Mouse (Mus musculus) hindbrain, embryonic 12.5 days (tissue): ENCODE measurements at regions not wholly inside any gene's neighbourhood (a gene's known extent, or its start where the extent isn't known, plus 50 kb on each side); places are given as distances from the start of the nearest gene placed in this dataset.
A peak's percentile ranks its signal among the peaks of the same experiment; 100 is the strongest.

ENCODE experiments used
- ATAC-seq: fragments of 200-750 bp; cut with Nextera tagmentation; 2 replicates; pipeline ENCODE4 v1.8.0; 2017; ENCODE audit warnings: moderate TSS enrichment; ENCODE audit not compliant: low FRiP score
- H3K27ac ChIP-seq: fragments of 300-500 bp; sonication (generic); 2 replicates; pipeline ENCODE4 v1.5.1; 2016; ENCODE audit warnings: mild to moderate bottlenecking
- H3K27me3 ChIP-seq: fragments of 300-500 bp; sonication (generic); 2 replicates; pipeline ENCODE4 v1.6.1; 2016; ENCODE audit warnings: mild to moderate bottlenecking
- H3K36me3 ChIP-seq: fragments of 300-500 bp; sonication (generic); 2 replicates; pipeline ENCODE4 v1.6.1; 2016; ENCODE audit warnings: mild to moderate bottlenecking
- H3K4me1 ChIP-seq: fragments of 300-500 bp; sonication (generic); 2 replicates; pipeline ENCODE4 v1.6.1; 2016
- H3K4me2 ChIP-seq: fragments of 300-500 bp; sonication (generic); replicated peaks from 2 replicates; pipeline ENCODE4 v1.6.1; 2016; ENCODE audit warnings: mild to moderate bottlenecking
- H3K4me3 ChIP-seq: fragments of 300-500 bp; sonication (generic); 2 replicates; pipeline ENCODE4 v1.5.1; 2016; ENCODE audit warnings: mild to moderate bottlenecking
- H3K9ac ChIP-seq: fragments of 300-500 bp; sonication (generic); 2 replicates; pipeline ENCODE4 v1.6.1; 2016; ENCODE audit warnings: mild to moderate bottlenecking, moderate library complexity
- H3K9me3 ChIP-seq: fragments of 300-500 bp; sonication (generic); replicated peaks from 2 replicates; pipeline ENCODE4 v1.6.1; 2016; ENCODE audit warnings: mild to moderate bottlenecking
- WGBS: fragments of 180-500 bp; shearing (Covaris S2); methylation state at CpG from one replicate; pipeline ENCODE4 v1.1.7; 2016; 5-methylcytosine and 5-hydroxymethylcytosine counted together

GRCm38 (mm10) chr14:110543303-110544134 lies 211.4 kb downstream of the Slitrk6 start:
- no peak overlapping the region for H3K4me3 ChIP-seq
- WGBS: 73% methylated on average over 4 of the region's 4 CpGs
- no peak overlapping the region for H3K27ac ChIP-seq
- no peak for ATAC-seq
- H3K4me2 ChIP-seq: no peak overlapping the region
- no peaks in the 10 kb centered on the region for H3K27me3 ChIP-seq
- H3K36me3 ChIP-seq: no peaks in the 10 kb centered on the region
- no peak overlapping the region for H3K9ac ChIP-seq
- H3K9me3 ChIP-seq: no peaks in the 10 kb centered on the region
- no peaks in the 10 kb centered on the region for H3K4me1 ChIP-seq

GRCm38 (mm10) chr14:110527306-110527705 lies 227.6 kb downstream of the Slitrk6 start:
- no peak overlapping the region for H3K27ac ChIP-seq
- no peaks in the 10 kb centered on the region for H3K4me1 ChIP-seq
- no peaks in the 10 kb centered on the region for H3K36me3 ChIP-seq
- no peak overlapping the region for H3K4me3 ChIP-seq
- H3K4me2 ChIP-seq: no peak overlapping the region
- no peaks in the 10 kb centered on the region for H3K9me3 ChIP-seq
- no peak overlapping the region for H3K9ac ChIP-seq
- 79% methylated on average over 3 of the region's 3 CpGs for WGBS
- no peak for ATAC-seq
- no peaks in the 10 kb centered on the region for H3K27me3 ChIP-seq

GRCm38 (mm10) chr14:110485057-110485456 lies 269.9 kb downstream of the Slitrk6 start:
- H3K4me1 ChIP-seq: no peaks in the 10 kb centered on the region
- no peaks in the 10 kb centered on the region for H3K36me3 ChIP-seq
- no peak for ATAC-seq
- 79% methylated on average over 3 of the region's 3 CpGs for WGBS
- no peaks in the 10 kb centered on the region for H3K9me3 ChIP-seq
- H3K27ac ChIP-seq: no peak overlapping the region
- H3K4me2 ChIP-seq: no peak overlapping the region
- no peaks in the 10 kb centered on the region for H3K27me3 ChIP-seq
- H3K4me3 ChIP-seq: no peak overlapping the region
- H3K9ac ChIP-seq: no peak overlapping the region

- 18% methylated on average over 3 of the region's 3 CpGs for WGBS
- H3K4me3 ChIP-seq: no peak overlapping the region
- peak; percentile 59 for ATAC-seq
- no peak overlapping the region for H3K4me2 ChIP-seq
- no peak overlapping the region for H3K27ac ChIP-seq
- no peak overlapping the region for H3K9ac ChIP-seq
- peaks cover 9% of the 10 kb centered on the region for H3K4me1 ChIP-seq
- H3K27me3 ChIP-seq: no peaks in the 10 kb centered on the region
- no peaks in the 10 kb centered on the region for H3K9me3 ChIP-seq
- H3K36me3 ChIP-seq: no peaks in the 10 kb centered on the region
Observed at GRCm38 (mm10) chr14:110472743-110473142, 282.2 kb downstream of the Slitrk6 start.

GRCm38 (mm10) chr14:110472176-110472575 lies 282.8 kb downstream of the Slitrk6 start:
- Histone ChIP-seq H3K36me3 (no peaks in the 10 kb centered on the region), H3K4me2 (no peak overlapping the region), H3K4me3 (no peak overlapping the region), H3K9me3 (no peaks in the 10 kb centered on the region), H3K4me1 (peaks cover 9% of the 10 kb centered on the region), H3K9ac (no peak overlapping the region), H3K27ac (no peak overlapping the region), H3K27me3 (no peaks in the 10 kb centered on the region)
- 60% methylated on average over 3 of the region's 3 CpGs for WGBS
- ATAC-seq: peak; percentile 20; the same call in 1 of the 2 replicates

- 64% methylated on average over 1 of the region's 1 CpGs for WGBS
- no peaks in the 10 kb centered on the region for H3K27me3 ChIP-seq
- no peak overlapping the region for H3K4me3 ChIP-seq
- ATAC-seq: no peak
- no peak overlapping the region for H3K4me2 ChIP-seq
- H3K4me1 ChIP-seq: peaks cover 9% of the 10 kb centered on the region
- H3K27ac ChIP-seq: no peak overlapping the region
- H3K9me3 ChIP-seq: no peaks in the 10 kb centered on the region
- no peaks in the 10 kb centered on the region for H3K36me3 ChIP-seq
- no peak overlapping the region for H3K9ac ChIP-seq
Observed at GRCm38 (mm10) chr14:110470714-110471113, 284.2 kb downstream of the Slitrk6 start.

GRCm38 (mm10) chr14:110468457-110469311 lies 286.3 kb downstream of the Slitrk6 start:
- H3K4me3 ChIP-seq: no peak overlapping the region
- H3K36me3 ChIP-seq: no peaks in the 10 kb centered on the region
- H3K27ac ChIP-seq: peak overlapping the region; percentile 62; the same call in 1 of the 2 replicates
- H3K9me3 ChIP-seq: no peaks in the 10 kb centered on the region
- H3K9ac ChIP-seq: no peak overlapping the region
- 50% methylated on average over 6 of the region's 6 CpGs for WGBS
- no peaks in the 10 kb centered on the region for H3K27me3 ChIP-seq
- ATAC-seq: peak; percentile 81
- H3K4me2 ChIP-seq: no peak overlapping the region
- H3K4me1 ChIP-seq: peaks cover 9% of the 10 kb centered on the region
